Comparison of ENCODE assay signal across 21 mouse cellular contexts in genomic region chr10:42231847-42232246, GRCm38 (mm10). TPM values are rescaled to one million over a fixed set of nuclear protein-coding genes. Genes with fewer than 3 reads are reported as not detected.
DNase-seq lines count a peak whose midpoint lies in the region; ATAC-seq and TF ChIP-seq lines count a peak whose summit lies in the region.
"Had no signal": no experiment of that assay in that cellular context is flagged by ENCODE, and none has a peak within 500 bp of the region (broad histone marks: within the 10 kb centered on the region; RNA-seq: fewer than 3 reads in every experiment).

No protein-coding gene starts in this region.

- no peak for TF ChIP-seq POLR2A in liver, adult 2 months (IDR thresholded peaks at IDR 0.05; ENCODE audit: extremely low read depth, insufficient read depth, low read length)

- H3K27me3 ChIP-seq in liver, adult 2 months (ENCODE audit: control insufficient read depth, insufficient read depth, low read length), result no peaks in the 10 kb centered on the region
- H3K27me3 ChIP-seq in midbrain, embryonic 11.5 days (ENCODE audit: control insufficient read depth, insufficient read depth, low read length), result no peaks in the 10 kb centered on the region
- no peaks in the 10 kb centered on the region for H3K27me3 ChIP-seq in midbrain, postnatal 0 days (ENCODE audit: insufficient read depth, low read length)
- H3K27me3 ChIP-seq: embryonic facial prominence, embryonic 13.5 days; embryonic facial prominence, embryonic 15.5 days; forebrain, embryonic 13.5 days had no signal

- TF ChIP-seq CTCF in gastrocnemius, adult 2 months (IDR thresholded peaks at IDR 0.05), result no peak
- no peak for TF ChIP-seq CTCF in liver, adult 2 months (IDR thresholded peaks at IDR 0.05; ENCODE audit: low read depth, low read length)
- no peak for TF ChIP-seq CTCF in midbrain, postnatal 0 days (IDR thresholded peaks at IDR 0.05)

- no peaks in the 10 kb centered on the region for H3K9me3 ChIP-seq in midbrain, embryonic 11.5 days (ENCODE audit: control insufficient read depth, low read length)
- H3K9me3 ChIP-seq in midbrain, postnatal 0 days (ENCODE audit: low read length), result no peaks in the 10 kb centered on the region
- H3K9me3 ChIP-seq: embryonic facial prominence, embryonic 13.5 days; embryonic facial prominence, embryonic 15.5 days; forebrain, embryonic 10.5 days; forebrain, embryonic 13.5 days had no signal

- 0 out of 2 replicates have a peak overlapping the region, but pooled peaks have one; percentile 26 for H3K9ac ChIP-seq in liver, adult 2 months (ENCODE audit: low read depth, low read length)
- no peak overlapping the region for H3K9ac ChIP-seq in midbrain, embryonic 11.5 days (ENCODE audit: low read length)
- H3K9ac ChIP-seq in midbrain, postnatal 0 days (replicated peaks; ENCODE audit: low read length, poor library complexity, severe bottlenecking), result no peak overlapping the region
- H3K9ac ChIP-seq: embryonic facial prominence, embryonic 13.5 days; embryonic facial prominence, embryonic 15.5 days; forebrain, embryonic 13.5 days had no signal

- no peak overlapping the region for H3K4me2 ChIP-seq in midbrain, embryonic 11.5 days
- H3K4me2 ChIP-seq in midbrain, postnatal 0 days (ENCODE audit: low read depth, low read length, poor library complexity, severe bottlenecking), result no peak overlapping the region
- H3K4me2 ChIP-seq: embryonic facial prominence, embryonic 13.5 days; embryonic facial prominence, embryonic 15.5 days; forebrain, embryonic 13.5 days had no signal

- H3K4me3 ChIP-seq in gastrocnemius, adult 2 months, result no peak overlapping the region
- H3K4me3 ChIP-seq in liver, adult 2 months (ENCODE audit: insufficient read depth, low read depth, low read length), result no peak overlapping the region
- H3K4me3 ChIP-seq in midbrain, embryonic 11.5 days (ENCODE audit: low read depth, low read length), result no peak overlapping the region
- no peak overlapping the region for H3K4me3 ChIP-seq in midbrain, postnatal 0 days (ENCODE audit: low read depth, low read length)
- H3K4me3 ChIP-seq: embryonic facial prominence, embryonic 13.5 days; embryonic facial prominence, embryonic 15.5 days; erythroblast, embryonic 14.5 days; forebrain, embryonic 10.5 days; forebrain, embryonic 13.5 days had no signal

- peaks cover 53% of the 10 kb centered on the region for H3K79me2 ChIP-seq in liver, adult 2 months (ENCODE audit: control insufficient read depth, insufficient read depth, low read length)

- 64% methylated on average over 8 of the region's 8 CpGs for WGBS in liver, adult 2 months
- 85% methylated on average over 8 of the region's 8 CpGs for WGBS in midbrain, embryonic 11.5 days
- WGBS in midbrain, postnatal 0 days, result 83% methylated on average over 8 of the region's 8 CpGs

- DNase-seq in gastrocnemius, adult 2 months, result no peak
- DNase-seq in gastrocnemius, postnatal 14 days, result no peak
- no peak for DNase-seq in liver, adult 2 months (ENCODE audit: extremely low read depth, low read depth, low spot score)
- no peak for DNase-seq in liver
- peak; percentile 57 for DNase-seq in midbrain, embryonic 11.5 days (ENCODE audit: low spot score, missing footprints)
- DNase-seq in midbrain, postnatal 0 days (ENCODE audit: low spot score), result no peak
- peak; percentile 42 for DNase-seq in retina, postnatal 1 day
- DNase-seq in retina, embryonic 14.5 days (ENCODE audit: low spot score), result no peak
- DNase-seq: cerebellum, adult 11 months; cerebellum, adult 18-20 months; cerebellum, adult 8-10 months; cerebellum, adult 9-11 months; cerebellum, postnatal 14 days; cerebellum, postnatal 36 days; embryo, embryonic 11 days had no signal

- peaks cover 64% of the 10 kb centered on the region for H3K4me1 ChIP-seq in liver, adult 2 months (ENCODE audit: control insufficient read depth, insufficient read depth, low read length)
- H3K4me1 ChIP-seq in midbrain, embryonic 11.5 days (ENCODE audit: control insufficient read depth, insufficient read depth, low read length), result no peaks in the 10 kb centered on the region
- H3K4me1 ChIP-seq in midbrain, postnatal 0 days (ENCODE audit: insufficient read depth, low read length), result no peaks in the 10 kb centered on the region

- intact Hi-C loops in gastrocnemius, adult 2 months (cut with DNase I), result no loop called here
- intact Hi-C loops in gastrocnemius, postnatal 14 days (cut with DNase I; ENCODE audit: low total_unique reads), result no loop called here

- no peaks in the 10 kb centered on the region for H3K36me3 ChIP-seq in liver, adult 2 months (ENCODE audit: control insufficient read depth, insufficient read depth, low read length)
- H3K36me3 ChIP-seq in midbrain, embryonic 11.5 days (ENCODE audit: control insufficient read depth, insufficient read depth, low read length), result no peaks in the 10 kb centered on the region
- no peaks in the 10 kb centered on the region for H3K36me3 ChIP-seq in midbrain, postnatal 0 days (ENCODE audit: insufficient read depth, low read length)
- H3K36me3 ChIP-seq: forebrain, embryonic 10.5 days had no signal

- no peak for ATAC-seq in midbrain, embryonic 11.5 days (ENCODE audit: low FRiP score)
- ATAC-seq in midbrain, postnatal 0 days (ENCODE audit: low FRiP score), result no peak
- ATAC-seq: forebrain, embryonic 13.5 days; forebrain, embryonic 16.5 days had no signal

- H3K27ac ChIP-seq in gastrocnemius, adult 2 months, result peak overlapping the region; percentile 54
- peak overlapping the region; percentile 67 for H3K27ac ChIP-seq in liver, adult 2 months (replicated peaks; ENCODE audit: insufficient read depth, low read depth, low read length)
- no peak overlapping the region for H3K27ac ChIP-seq in midbrain, embryonic 11.5 days (ENCODE audit: low read depth, low read length)
- H3K27ac ChIP-seq in midbrain, postnatal 0 days (ENCODE audit: low read depth, low read length), result no peak overlapping the region
- H3K27ac ChIP-seq: embryonic facial prominence, embryonic 13.5 days; embryonic facial prominence, embryonic 15.5 days; forebrain, embryonic 10.5 days; forebrain, embryonic 13.5 days had no signal

RNA-seq across cellular contexts. Expression of gene Foxo3, which starts 44.7 kb away (rescaled TPM):
- total RNA-seq in gastrocnemius, adult 2 months (2021), result 10 to 100 TPM; 25.7 to 40.5 TPM
- total RNA-seq in gastrocnemius, postnatal 14 days (2021), result 10 to 100 TPM; 22.8 to 45.1 TPM
- total RNA-seq in liver, adult 2 months (2014; rRNA removed), result 34.2 and 35.4 TPM in 2 replicates
- polyA plus RNA-seq in liver, adult 2 months (2012; rRNA removed), result 17.0 and 17.7 TPM in 2 replicates
- polyA plus RNA-seq in midbrain, embryonic 11.5 days (2014; fragmentation: Nextera tagmentation; extraction: Ambion mirVana), result 4.0 and 4.6 TPM in 2 replicates
- total RNA-seq in midbrain, postnatal 0 days (2014; rRNA removed), result 37.7 and 42.9 TPM in 2 replicates
- polyA plus RNA-seq in midbrain, postnatal 0 days (2015; fragmentation: Nextera tagmentation; extraction: Ambion mirVana), result 6.5 and 6.6 TPM in 2 replicates

Comparison
In these comparisons a context has a peak if more than half of its experiments do, and no peak if none do; other contexts are left out.
1. DNase-seq: peak in midbrain, embryonic 11.5 days (single experiment) and retina, postnatal 1 day (single experiment); none in gastrocnemius, adult 2 months (single experiment), gastrocnemius, postnatal 14 days (single experiment), liver, adult 2 months (single experiment), liver (single experiment), midbrain, postnatal 0 days (single experiment) and retina, embryonic 14.5 days (single experiment).
2. H3K27ac ChIP-seq: peak in gastrocnemius, adult 2 months (single experiment) and liver, adult 2 months (single experiment); none in midbrain, embryonic 11.5 days (single experiment) and midbrain, postnatal 0 days (single experiment).